Mouse (Mus musculus) kidney, adult 18-20 months (tissue): Measurements from ENCODE around the gene Gm10912.
A peak's percentile ranks its signal among the peaks of the same experiment; 100 is the strongest.
"Not testable (repeated sequence)": the region's sequence is repeated elsewhere in the genome, so short reads cannot be mapped to it uniquely, and the experiment has no call there.

Source experiments
- DNase-seq: peaks from one replicate; pipeline ENCODE4 v3.0.0; 2021

Gm10912 gene

GRCm38 (mm10) chr2:104069704-104070185 lies 4.1 kb downstream of the Gm10912 start, which contains the start of gene Cd59b:
Cd59b (plus strand) TSS chr2:104069849.
- DNase-seq: peak; percentile 71

- DNase-seq: not testable (repeated sequence)
Observed at GRCm38 (mm10) chr2:104078285-104078684, 12.7 kb downstream of the Gm10912 start.

GRCm38 (mm10) chr2:104081436-104082050 lies 15.9 kb downstream of the Gm10912 start:
- DNase-seq: not testable (repeated sequence)

GRCm38 (mm10) chr2:104082474-104082873 lies 16.8 kb downstream of the Gm10912 start:
- no peak for DNase-seq

GRCm38 (mm10) chr2:104084027-104084426 lies 18.4 kb downstream of the Gm10912 start:
- not testable (repeated sequence) for DNase-seq

GRCm38 (mm10) chr2:104087562-104087961 lies 21.9 kb downstream of the Gm10912 start:
- DNase-seq: not testable (repeated sequence)

GRCm38 (mm10) chr2:104093305-104093704 lies 27.7 kb downstream of the Gm10912 start:
- no peak for DNase-seq

GRCm38 (mm10) chr2:104095741-104096213 lies 30.2 kb downstream of the Gm10912 start, which contains the start of gene Cd59a:
Cd59a (plus strand) TSS chr2:104095801.
- DNase-seq: peak; percentile 94

GRCm38 (mm10) chr2:104096256-104096655 lies 30.6 kb downstream of the Gm10912 start:
- DNase-seq: no peak

- DNase-seq: not testable (repeated sequence)
Observed at GRCm38 (mm10) chr2:104096796-104097195, 31.2 kb downstream of the Gm10912 start.

GRCm38 (mm10) chr2:104097396-104097795 lies 31.8 kb downstream of the Gm10912 start:
- not testable (repeated sequence) for DNase-seq

GRCm38 (mm10) chr2:104098529-104099230 lies 33.1 kb downstream of the Gm10912 start:
- no peak for DNase-seq

GRCm38 (mm10) chr2:104099231-104099585 lies 33.6 kb downstream of the Gm10912 start:
- no peak for DNase-seq

- DNase-seq: no peak
Observed at GRCm38 (mm10) chr2:104099946-104100345, 34.3 kb downstream of the Gm10912 start.

- DNase-seq: no peak
Observed at GRCm38 (mm10) chr2:104104800-104105199, 39.2 kb downstream of the Gm10912 start.

- not testable (repeated sequence) for DNase-seq
Observed at GRCm38 (mm10) chr2:104109021-104109420, 43.4 kb downstream of the Gm10912 start.

GRCm38 (mm10) chr2:104109528-104109927 lies 43.9 kb downstream of the Gm10912 start:
- no peak for DNase-seq

- no peak for DNase-seq
Observed at GRCm38 (mm10) chr2:104110031-104110430, 44.4 kb downstream of the Gm10912 start.

GRCm38 (mm10) chr2:104111170-104111797 lies 45.7 kb downstream of the Gm10912 start:
- not testable (repeated sequence) for DNase-seq

- not testable (repeated sequence) for DNase-seq
Observed at GRCm38 (mm10) chr2:104113563-104113962, 47.9 kb downstream of the Gm10912 start.

- no peak for DNase-seq
Observed at GRCm38 (mm10) chr2:104114898-104115297, 49.3 kb downstream of the Gm10912 start.
